Mouse (Mus musculus): Measurements from ENCODE around the gene Hsdl1. TPM values are rescaled to one million over a fixed set of nuclear protein-coding genes. Genes with fewer than 3 reads are reported as not detected.
A peak's percentile ranks its signal among the peaks of the same experiment; 100 is the strongest.

Hsdl1 gene
- polyA plus RNA-seq, 1 experiment from 2014 or later, result 21.4 TPM

DNA sequence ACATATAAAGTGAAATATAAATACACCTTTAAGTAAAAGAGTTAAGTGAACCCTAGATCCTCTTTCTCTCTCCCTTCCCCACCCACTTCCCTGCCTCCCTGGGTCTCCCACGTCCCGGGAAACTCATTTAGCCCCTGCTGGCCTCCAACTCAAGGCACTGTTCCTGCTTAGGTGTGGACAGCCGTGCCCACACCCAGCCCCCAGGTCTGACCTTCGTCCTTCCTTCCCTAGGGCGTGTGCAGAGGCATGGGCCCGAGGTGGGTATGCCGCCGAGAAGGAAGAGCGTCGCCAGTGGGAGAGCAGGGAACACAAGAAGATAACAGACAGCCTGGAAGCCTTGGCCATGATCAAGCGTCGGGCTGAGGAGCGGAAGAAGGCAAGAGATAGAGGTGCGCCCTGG is 15.4 kb upstream of the Hsdl1 start:
- Histone ChIP-seq H3K36me3 (ENCODE audit: control insufficient read depth, insufficient read depth, low read length) (no peaks in the 10 kb centered on the region), H3K4me3 (ENCODE audit: low read depth, low read length) (no peak overlapping the region), H3K4me2 (replicated peaks; ENCODE audit: low read depth) (no peak overlapping the region), H3K9me3 (ENCODE audit: control insufficient read depth, low read length) (no peaks in the 10 kb centered on the region), H3K4me1 (replicated peaks; ENCODE audit: control insufficient read depth, insufficient read depth) (no peaks in the 10 kb centered on the region), H3K27ac (replicated peaks) (no peak overlapping the region), H3K9ac (ENCODE audit: low read length) (no peak overlapping the region), H3K27me3 (ENCODE audit: control insufficient read depth, insufficient read depth, low read length) (no peaks in the 10 kb centered on the region)
- TF ChIP-seq CTCF (IDR thresholded peaks at IDR 0.05; ENCODE audit: low read depth) (no peak), EP300 (optimal IDR thresholded peaks at IDR 0.05) (no peak)
- DNase-seq (ENCODE audit: low spot score) (peak; percentile 51), ATAC-seq (ENCODE audit: low FRiP score, low TSS enrichment) (peak; percentile 46; the same call in 1 of the 2 replicates)
- 68% methylated on average over 14 of the region's 14 CpGs for WGBS

DNA sequence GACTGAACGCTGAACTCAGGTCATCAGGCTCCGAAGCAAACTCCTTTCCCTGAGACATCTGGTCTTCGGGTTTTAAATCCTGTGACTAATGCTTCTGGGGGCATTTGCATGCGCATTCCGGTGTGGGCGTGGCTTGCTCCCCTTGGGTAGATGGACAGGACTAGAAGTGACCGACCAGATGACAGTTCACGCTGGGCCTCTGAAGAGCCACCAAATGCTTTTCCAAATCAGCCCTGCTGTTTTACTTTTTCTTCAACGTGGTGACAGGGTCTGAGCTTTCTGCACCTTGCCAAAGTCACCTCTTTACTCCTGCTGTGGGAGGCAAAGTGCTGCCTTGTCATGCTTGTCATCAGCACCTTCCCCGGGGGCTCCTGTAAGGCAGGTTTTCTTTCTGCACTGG is 13.9 kb upstream of the Hsdl1 start:
- Histone ChIP-seq H3K36me3 (ENCODE audit: control insufficient read depth, insufficient read depth, low read length) (no peaks in the 10 kb centered on the region), H3K27me3 (ENCODE audit: control insufficient read depth, insufficient read depth, low read length) (no peaks in the 10 kb centered on the region), H3K4me1 (replicated peaks; ENCODE audit: control insufficient read depth, insufficient read depth) (no peaks in the 10 kb centered on the region), H3K27ac (replicated peaks) (no peak overlapping the region), H3K4me2 (replicated peaks; ENCODE audit: low read depth) (no peak overlapping the region), H3K4me3 (ENCODE audit: low read depth, low read length) (no peak overlapping the region), H3K9me3 (ENCODE audit: control insufficient read depth, low read length) (no peaks in the 10 kb centered on the region), H3K9ac (ENCODE audit: low read length) (no peak overlapping the region)
- WGBS, result 29% methylated on average over 10 of the region's 10 CpGs
- no peak for ATAC-seq (ENCODE audit: low FRiP score, low TSS enrichment)
- TF ChIP-seq CTCF (IDR thresholded peaks at IDR 0.05; ENCODE audit: low read depth) (no peak), EP300 (optimal IDR thresholded peaks at IDR 0.05) (no peak)
- no peak for DNase-seq (ENCODE audit: low spot score)

DNA sequence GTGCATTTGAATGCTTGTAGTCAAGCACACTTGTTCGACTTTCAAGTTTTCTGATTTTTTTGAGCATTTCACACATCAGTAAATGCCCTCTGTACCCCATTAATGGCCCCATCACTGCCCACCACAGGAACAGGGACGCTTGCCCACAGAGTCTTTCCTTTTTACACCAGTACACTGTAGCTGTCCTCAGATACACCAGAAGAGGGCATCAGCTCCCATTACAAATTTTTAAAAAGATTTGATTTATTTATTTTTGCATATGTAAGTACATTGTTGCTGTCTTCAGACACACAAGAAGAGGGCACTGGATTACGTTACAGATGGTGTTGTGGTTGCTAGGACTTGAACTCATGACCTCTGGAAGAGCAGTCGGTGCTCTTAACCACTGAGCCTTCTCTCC is 13.3 kb upstream of the Hsdl1 start:
- 67% methylated on average over 4 of the region's 4 CpGs for WGBS
- ATAC-seq (ENCODE audit: low FRiP score, low TSS enrichment) (no peak), DNase-seq (ENCODE audit: low spot score) (no peak)
- H3K9ac ChIP-seq (ENCODE audit: low read length), result no peak overlapping the region
- no peaks in the 10 kb centered on the region for H3K9me3 ChIP-seq (ENCODE audit: control insufficient read depth, low read length)
- no peak overlapping the region for H3K27ac ChIP-seq (replicated peaks)
- H3K36me3 ChIP-seq (ENCODE audit: control insufficient read depth, insufficient read depth, low read length), result no peaks in the 10 kb centered on the region
- H3K27me3 ChIP-seq (ENCODE audit: control insufficient read depth, insufficient read depth, low read length), result no peaks in the 10 kb centered on the region
- no peaks in the 10 kb centered on the region for H3K4me1 ChIP-seq (replicated peaks; ENCODE audit: control insufficient read depth, insufficient read depth)
- TF ChIP-seq EP300 (optimal IDR thresholded peaks at IDR 0.05), result no peak
- TF ChIP-seq CTCF (IDR thresholded peaks at IDR 0.05; ENCODE audit: low read depth), result peak; percentile 44
- H3K4me3 ChIP-seq (ENCODE audit: low read depth, low read length), result no peak overlapping the region
- no peak overlapping the region for H3K4me2 ChIP-seq (replicated peaks; ENCODE audit: low read depth)

DNA sequence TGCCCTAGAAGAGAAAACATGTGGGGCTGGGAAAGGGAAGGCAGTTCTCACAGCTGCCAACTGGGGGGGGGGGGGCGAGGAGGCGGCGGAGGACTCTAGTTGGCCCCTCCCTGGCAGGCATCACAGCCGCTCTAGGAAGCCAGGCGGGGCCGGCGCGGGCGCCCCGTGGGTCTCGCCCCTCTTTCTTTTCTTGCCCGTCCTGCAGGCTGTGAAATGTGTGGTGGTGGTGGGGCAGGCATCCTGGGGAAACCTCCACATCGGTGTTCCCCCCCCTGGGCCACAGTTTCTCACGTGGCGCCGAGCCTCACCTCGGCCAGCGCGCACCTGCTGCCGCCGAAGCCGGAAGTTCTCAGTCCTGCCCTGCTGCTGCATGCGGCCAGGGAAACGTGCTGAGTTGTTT is 10.9 kb upstream of the Hsdl1 start:
- Histone ChIP-seq H3K27ac (replicated peaks) (peak overlapping the region; percentile 53; the same call in 1 of the 2 replicates), H3K9me3 (ENCODE audit: control insufficient read depth, low read length) (no peaks in the 10 kb centered on the region), H3K4me2 (replicated peaks; ENCODE audit: low read depth) (peak overlapping the region; percentile 62), H3K27me3 (ENCODE audit: control insufficient read depth, insufficient read depth, low read length) (no peaks in the 10 kb centered on the region), H3K4me1 (replicated peaks; ENCODE audit: control insufficient read depth, insufficient read depth) (no peaks in the 10 kb centered on the region), H3K4me3 (ENCODE audit: low read depth, low read length) (peak overlapping the region; percentile 33), H3K36me3 (ENCODE audit: control insufficient read depth, insufficient read depth, low read length) (no peaks in the 10 kb centered on the region), H3K9ac (ENCODE audit: low read length) (peak overlapping the region; percentile 56)
- TF ChIP-seq CTCF (IDR thresholded peaks at IDR 0.05; ENCODE audit: low read depth) (0 out of 2 replicates have a peak, but pooled peaks have one; percentile 5), EP300 (optimal IDR thresholded peaks at IDR 0.05) (no peak)
- ATAC-seq (ENCODE audit: low FRiP score, low TSS enrichment) (peak; percentile 71), DNase-seq (ENCODE audit: low spot score) (peak; percentile 76)
- 8% methylated on average over 21 of the region's 24 CpGs for WGBS

DNA sequence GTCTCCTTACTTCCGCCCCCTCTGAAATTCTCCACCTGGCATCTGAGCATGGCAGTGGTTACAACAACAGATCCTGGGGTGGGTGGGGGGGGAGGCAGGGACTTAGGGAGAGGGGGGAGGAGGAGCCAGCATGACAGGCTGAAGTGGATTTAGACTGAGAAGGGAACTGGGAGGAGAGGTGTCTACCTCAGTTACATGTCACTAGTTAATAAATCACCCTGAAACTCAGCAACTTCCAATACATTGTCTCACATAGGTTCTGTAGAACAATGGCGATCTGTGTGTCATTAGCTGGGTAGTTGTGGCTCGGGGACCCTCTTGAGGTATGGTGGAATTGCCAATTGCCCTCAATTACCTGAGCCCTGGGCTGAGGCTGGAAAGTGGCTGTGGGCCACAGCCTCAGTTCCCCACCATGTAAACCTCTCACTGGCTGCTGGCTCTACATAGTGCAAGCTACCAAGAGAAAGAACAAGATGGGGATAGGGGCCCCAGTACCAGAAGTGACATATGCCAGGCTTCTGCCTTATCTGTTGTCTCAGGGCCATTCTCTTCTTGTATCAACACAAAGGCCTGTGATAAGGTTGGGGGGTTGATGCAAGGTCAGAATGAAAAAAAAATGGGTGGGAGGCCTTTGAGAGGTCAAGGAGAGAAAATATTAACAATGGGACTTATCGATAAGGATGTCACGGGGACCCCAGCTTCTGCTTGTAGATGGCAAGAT is 5.6 kb upstream of the Hsdl1 start:
- Histone ChIP-seq H3K9ac (ENCODE audit: low read length) (no peak overlapping the region), H3K4me3 (ENCODE audit: low read depth, low read length) (no peak overlapping the region), H3K9me3 (ENCODE audit: control insufficient read depth, low read length) (no peaks in the 10 kb centered on the region), H3K27ac (replicated peaks) (no peak overlapping the region), H3K4me2 (replicated peaks; ENCODE audit: low read depth) (no peak overlapping the region), H3K4me1 (replicated peaks; ENCODE audit: control insufficient read depth, insufficient read depth) (no peaks in the 10 kb centered on the region), H3K36me3 (ENCODE audit: control insufficient read depth, insufficient read depth, low read length) (no peaks in the 10 kb centered on the region), H3K27me3 (ENCODE audit: control insufficient read depth, insufficient read depth, low read length) (no peaks in the 10 kb centered on the region)
- DNase-seq (ENCODE audit: low spot score) (no peak), ATAC-seq (ENCODE audit: low FRiP score, low TSS enrichment) (no peak)
- WGBS, result 65% methylated on average over 5 of the region's 5 CpGs
- no peak for TF ChIP-seq CTCF (IDR thresholded peaks at IDR 0.05; ENCODE audit: low read depth)
- TF ChIP-seq EP300 (optimal IDR thresholded peaks at IDR 0.05), result no peak

DNA sequence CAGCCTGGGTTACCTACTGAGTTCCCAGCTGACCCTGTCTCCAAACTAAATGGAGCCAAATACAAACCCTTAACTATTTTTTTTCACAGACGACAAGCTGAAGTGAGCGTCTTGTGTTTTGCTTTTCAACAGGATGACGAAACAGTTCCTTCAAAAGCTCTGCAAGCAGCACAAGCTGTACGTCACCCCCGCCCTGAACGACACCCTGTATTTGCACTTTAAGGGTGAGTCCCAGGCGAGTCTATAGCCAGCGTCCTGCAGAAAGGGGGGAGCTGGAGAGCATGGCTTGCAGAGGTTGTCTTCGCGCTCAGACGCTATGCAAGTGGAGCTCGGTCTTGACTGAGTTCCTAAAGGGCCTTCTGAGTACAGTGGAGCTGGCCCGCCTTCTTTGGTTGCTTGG is 4.1 kb upstream of the Hsdl1 start:
- Histone ChIP-seq H3K9me3 (ENCODE audit: control insufficient read depth, low read length) (no peaks in the 10 kb centered on the region), H3K27me3 (ENCODE audit: control insufficient read depth, insufficient read depth, low read length) (no peaks in the 10 kb centered on the region), H3K4me2 (replicated peaks; ENCODE audit: low read depth) (no peak overlapping the region), H3K4me3 (ENCODE audit: low read depth, low read length) (no peak overlapping the region), H3K36me3 (ENCODE audit: control insufficient read depth, insufficient read depth, low read length) (no peaks in the 10 kb centered on the region), H3K27ac (replicated peaks) (no peak overlapping the region), H3K4me1 (replicated peaks; ENCODE audit: control insufficient read depth, insufficient read depth) (no peaks in the 10 kb centered on the region; the same call in 1 of the 2 replicates), H3K9ac (ENCODE audit: low read length) (no peak overlapping the region)
- TF ChIP-seq EP300 (optimal IDR thresholded peaks at IDR 0.05) (no peak), CTCF (IDR thresholded peaks at IDR 0.05; ENCODE audit: low read depth) (no peak)
- 25% methylated on average over 13 of the region's 13 CpGs for WGBS
- ATAC-seq (ENCODE audit: low FRiP score, low TSS enrichment) (no peak), DNase-seq (ENCODE audit: low spot score) (peak; percentile 69)

Measured in stomach, postnatal 0 days (tissue).